Mouse (Mus musculus): ENCODE results near the gene Ift80.

DNA sequence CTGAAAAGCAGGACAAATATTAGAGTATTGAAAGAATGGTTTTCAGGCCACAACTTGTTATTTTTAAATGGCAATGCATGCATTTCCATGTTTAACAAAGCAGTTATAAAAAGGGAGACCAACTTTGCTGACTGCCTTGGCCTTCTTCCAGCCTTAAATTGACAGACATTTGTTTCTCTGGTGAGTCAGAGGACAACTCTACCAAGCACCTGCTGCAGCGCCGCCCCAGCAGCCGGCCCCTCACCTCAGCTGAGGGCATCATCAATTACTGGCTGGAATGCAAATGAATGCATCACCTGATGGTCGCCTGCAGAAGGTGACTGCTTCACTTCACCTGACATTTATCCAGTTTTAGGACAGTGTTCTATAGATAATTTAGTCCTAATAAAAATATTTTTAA is 108.9 kb downstream of the Ift80 start:
- TF ChIP-seq GATA1 (IDR thresholded peaks at IDR 0.05; ENCODE audit: low read depth, low read length) (no peak), CTCF (IDR thresholded peaks at IDR 0.05 in 2 of 3, conservative IDR thresholded peaks at IDR 0.05 in 1 of 3; ENCODE audit: control insufficient read depth in 1 of 3, insufficient read depth in 1 of 3, low read depth in 2 of 3, low read length in 3 of 3, poor library complexity in 1 of 3, severe bottlenecking in 1 of 3) (no peak), USF2 (IDR thresholded peaks at IDR 0.05; ENCODE audit: borderline replicate concordance in 1 of 2, insufficient read depth in 1 of 2, low read depth in 1 of 2, low read length in 2 of 2) (no peak), POLR2A (IDR thresholded peaks at IDR 0.05; ENCODE audit: control insufficient read depth in 1 of 2, insufficient read depth in 1 of 2, low read depth in 1 of 2, low read length in 2 of 2, poor library complexity in 1 of 2) (no peak), SMC3 (IDR thresholded peaks at IDR 0.05; ENCODE audit: low read depth, low read length) (no peak), USF1 (IDR thresholded peaks at IDR 0.05; ENCODE audit: low read depth, low read length) (no peak), HCFC1 (IDR thresholded peaks at IDR 0.05; ENCODE audit: low read depth, low read length) (no peak)
